Mouse (Mus musculus) spleen, adult 2 months (tissue): Measurements from ENCODE around the gene Atg4c.

Source experiments
- CTCF ChIP-seq: fragments of 200-500 bp; IDR thresholded peaks from 2 replicates; pipeline ENCODE4 v1.5.1; 2011; ENCODE audit warnings: mild to moderate bottlenecking, inconsistent platforms; ENCODE audit not compliant: insufficient read depth, insufficient read length, insufficient replicate concordance; ENCODE audit errors: extremely low read depth
- POLR2A ChIP-seq: fragments of 200-500 bp; IDR thresholded peaks from 2 replicates; pipeline ENCODE4 v1.6.1; 2011; ENCODE audit warnings: low read depth, low read length, inconsistent platforms

DNA sequence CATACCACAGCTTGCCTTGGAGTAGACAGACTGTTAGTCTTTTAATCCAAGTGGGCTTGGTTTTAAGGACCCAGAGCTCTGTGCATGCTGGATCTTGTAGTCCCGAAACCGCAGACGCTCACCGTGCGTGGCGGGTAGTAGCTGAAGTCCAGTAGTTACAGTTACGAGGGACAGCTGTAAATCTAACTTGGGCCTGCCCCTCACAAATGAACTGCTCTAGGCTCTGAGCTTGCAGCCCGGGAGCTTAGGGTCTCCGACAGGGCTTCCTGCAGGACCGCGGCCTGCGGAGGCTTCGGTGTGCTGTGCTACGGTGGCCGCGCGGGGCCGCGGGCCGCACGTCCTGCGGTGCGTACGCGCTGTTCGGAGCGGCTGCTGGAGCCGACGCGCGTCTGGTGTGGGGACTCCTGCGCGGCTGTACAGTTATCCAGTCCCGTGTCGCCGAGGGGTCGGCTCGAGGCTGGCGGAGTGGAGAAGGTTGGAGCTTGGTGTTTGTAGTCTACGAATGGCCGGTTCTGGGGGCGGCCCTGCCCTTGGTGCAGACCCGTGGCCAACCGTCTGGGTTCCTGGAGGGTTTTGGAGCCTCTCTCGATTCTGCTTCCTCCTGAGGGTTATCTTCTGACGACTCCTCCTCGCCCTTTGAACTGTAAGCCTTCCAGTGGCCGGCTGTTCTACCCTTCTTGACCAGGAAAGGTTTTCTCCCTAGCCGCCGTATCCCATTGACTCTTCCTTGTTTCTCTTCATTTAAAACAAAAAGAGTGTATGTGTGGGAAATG, at the start of gene Atg4c:
- no peak for TF ChIP-seq CTCF
- peak; percentile 31; the same call in 1 of the 2 replicates for TF ChIP-seq POLR2A
